Mouse (Mus musculus) liver, postnatal 0 days (tissue): ENCODE data around the gene Trabd.

Experiments
- CTCF ChIP-seq: sonication (generic); IDR thresholded peaks from 2 replicates; pipeline ENCODE4 v1.5.1; 2016; ENCODE audit warnings: antibody characterized with exemption, low read depth
- EP300 ChIP-seq: IDR thresholded peaks from 2 replicates; pipeline ENCODE4 v1.6.1; 2016; ENCODE audit warnings: antibody characterized with exemption, low read depth, mild to moderate bottlenecking

DNA sequence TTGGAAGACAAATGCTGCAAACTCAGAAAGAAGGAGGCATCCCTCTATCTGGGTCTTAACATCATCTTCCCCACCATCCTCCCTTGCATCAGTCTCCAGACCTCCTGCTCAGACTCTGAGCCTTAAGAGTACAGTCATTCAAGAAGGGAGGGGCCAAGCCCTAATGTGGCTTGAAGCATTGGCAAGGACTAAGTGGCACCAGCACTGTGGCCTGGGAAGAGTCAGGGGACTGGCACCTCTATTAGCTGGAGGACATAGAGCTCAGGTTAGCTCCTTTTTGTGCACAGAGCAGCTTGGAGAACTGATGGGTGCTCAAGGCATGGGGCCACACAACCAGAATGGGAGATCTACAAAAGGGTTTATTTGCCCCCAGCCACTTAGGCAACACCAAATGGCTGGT lies 55.3 kb downstream of the Trabd start:
- TF ChIP-seq EP300 (no peak), CTCF (no peak)
